Mouse (Mus musculus): Measurements from ENCODE around the gene Pcsk1n. TPM values are rescaled to one million over a fixed set of nuclear protein-coding genes. Genes with fewer than 3 reads are reported as not detected.

Pcsk1n gene
- not detected for total RNA-seq (2023)

DNA sequence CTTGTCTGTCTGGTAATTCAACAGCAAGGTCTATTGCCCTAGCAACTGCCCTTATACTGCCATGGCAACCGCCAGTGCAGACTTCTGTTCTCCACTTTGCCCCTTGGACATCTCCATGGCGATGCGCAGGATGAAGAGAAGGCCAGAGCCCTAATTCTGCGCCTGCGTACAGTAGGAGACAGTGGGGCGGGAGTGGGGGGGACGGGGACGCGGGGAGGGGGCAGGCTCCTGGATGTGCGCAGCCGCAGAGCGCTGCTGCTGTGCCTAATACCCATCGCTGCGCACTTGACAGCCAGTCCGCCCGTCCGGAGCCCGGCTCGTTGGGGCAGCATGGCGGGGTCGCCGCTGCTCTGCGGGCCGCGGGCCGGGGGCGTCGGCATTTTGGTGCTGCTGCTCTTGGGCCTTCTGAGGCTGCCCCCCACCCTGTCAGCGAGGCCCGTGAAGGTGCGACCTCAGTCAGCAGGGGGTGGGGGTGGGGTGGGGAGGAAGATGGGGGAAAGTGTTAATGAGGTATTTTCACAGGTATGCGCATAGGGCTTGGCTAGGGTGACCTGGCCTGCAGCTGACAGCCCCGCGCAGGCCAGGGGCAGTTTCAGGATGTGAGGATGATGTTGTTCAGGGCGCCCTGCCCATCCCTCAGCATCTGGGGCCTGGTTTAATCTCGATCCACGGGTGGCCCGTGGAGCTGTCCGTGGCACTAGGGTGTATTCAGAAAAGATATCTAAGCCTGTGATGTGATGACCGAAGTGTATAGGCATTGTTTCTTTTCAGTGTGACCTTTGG, at the start of gene Pcsk1n:
Gene Pcsk1n (plus strand): TSS at position 222 of the 783 bp plus-strand sequence.

DNA sequence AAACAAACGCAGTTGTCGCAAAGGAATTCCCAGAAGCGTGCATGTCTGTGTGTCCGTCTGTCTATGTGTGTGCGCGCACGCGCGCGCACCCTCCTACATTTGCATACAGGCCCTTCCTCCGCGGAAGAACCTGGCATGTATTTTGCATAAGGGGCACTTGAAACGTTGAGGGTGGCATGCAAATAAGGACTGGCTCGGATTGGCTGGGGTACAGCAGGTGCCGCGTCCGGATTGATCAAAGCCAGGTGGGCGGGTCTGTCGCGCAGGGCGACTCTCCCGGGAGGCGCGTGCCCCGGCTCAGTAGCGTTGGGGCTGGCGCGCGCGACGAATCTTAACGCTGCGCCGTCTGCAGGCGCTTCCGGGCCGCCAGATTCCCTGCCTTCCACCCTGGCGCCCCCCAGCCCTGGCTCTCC, 41.6 kb upstream of the Pcsk1n start, which contains the start of gene Pim2:
Gene Pim2 (plus strand): TSS at position 256 of the 413 bp plus-strand sequence.

DNA sequence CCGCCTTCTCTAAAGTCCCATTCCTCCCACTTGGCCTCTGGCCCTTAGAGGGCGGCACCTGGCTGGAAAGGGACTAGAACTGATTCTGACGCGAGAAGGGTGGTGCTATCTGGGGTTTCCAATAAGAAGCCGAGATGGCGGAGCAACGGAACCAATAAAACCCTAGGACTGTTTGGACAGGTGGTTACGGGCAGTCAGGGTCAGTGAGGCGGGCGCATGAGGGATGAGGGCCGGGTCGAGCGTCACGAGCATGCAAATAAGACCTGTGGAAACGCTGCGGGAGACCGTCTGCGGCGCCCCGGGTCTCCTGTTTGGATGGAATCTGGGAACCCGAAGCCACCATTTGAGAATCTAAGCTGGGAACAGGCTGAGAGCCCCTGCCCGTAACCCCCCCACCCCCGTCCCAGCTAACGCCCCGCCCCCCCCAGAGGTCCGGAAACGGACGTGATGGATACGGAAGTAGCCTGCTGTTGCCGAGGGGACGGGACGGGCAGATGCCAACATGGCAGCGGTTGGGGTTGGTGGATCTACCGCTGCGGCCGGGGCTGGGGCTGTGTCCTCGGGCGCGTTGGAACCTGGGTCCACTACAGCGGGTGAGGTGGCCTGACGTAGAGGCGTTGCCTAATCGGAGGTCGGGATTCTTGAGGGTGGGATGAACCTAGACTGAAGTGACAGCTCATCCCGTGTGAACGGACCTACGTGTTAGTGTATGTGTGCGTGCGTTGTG, 35.6 kb upstream of the Pcsk1n start, which contains the start of gene Slc35a2:
Gene Slc35a2 (plus strand): TSS at position 188 of the 727 bp plus-strand sequence.

DNA sequence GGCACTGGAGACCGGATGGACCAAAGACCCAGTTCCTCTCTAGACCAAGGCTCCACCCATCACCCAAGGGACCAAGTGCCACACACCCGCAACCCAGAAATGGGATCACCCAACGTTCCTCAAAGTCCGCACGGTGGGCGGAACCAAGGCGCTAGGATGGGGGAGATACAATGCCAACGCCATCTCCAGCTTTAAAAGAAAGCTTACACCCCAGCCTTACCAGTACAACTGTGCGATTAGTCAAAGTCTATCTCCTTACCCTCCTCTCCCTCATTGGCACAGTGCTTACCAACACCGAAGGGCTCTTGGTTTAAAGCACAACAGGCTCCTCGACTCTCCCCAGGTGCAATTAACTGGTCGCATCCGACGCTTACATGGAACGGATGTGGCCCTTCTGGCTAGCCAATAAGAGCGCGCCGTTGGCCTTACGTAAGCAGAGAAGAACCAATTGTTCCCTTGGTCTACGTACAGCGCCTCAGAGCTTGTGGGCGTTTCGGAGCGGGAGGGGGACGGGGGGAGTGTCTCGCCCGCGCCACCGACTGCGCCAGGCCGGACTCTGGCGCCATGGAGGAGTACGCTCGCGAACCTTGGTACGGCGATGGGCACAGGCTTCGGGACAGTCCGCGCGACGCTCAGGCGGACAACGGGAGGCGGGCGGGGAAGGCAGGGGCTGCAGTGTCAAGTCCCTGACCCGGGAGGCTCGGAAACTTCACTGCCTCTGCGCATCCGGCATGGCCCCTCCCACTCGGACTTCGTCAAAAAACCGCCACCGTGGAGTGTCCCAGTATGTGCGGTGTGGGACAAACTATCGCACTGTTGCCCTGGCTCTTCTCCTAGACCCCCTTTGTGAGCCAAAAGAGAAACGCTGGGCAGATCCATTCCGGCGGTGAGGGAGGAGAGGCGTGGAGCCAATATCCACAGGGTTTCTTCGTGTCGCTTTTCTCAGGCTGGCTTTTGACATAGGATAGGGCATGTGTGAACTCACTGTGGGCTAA, 20.4 kb upstream of the Pcsk1n start, which contains the start of the genes Pqbp1 and Timm17b:
Gene Pqbp1 (minus strand): TSS at position 390 of the 995 bp plus-strand sequence.
Gene Timm17b (plus strand): TSS at position 478 of the 995 bp plus-strand sequence.

DNA sequence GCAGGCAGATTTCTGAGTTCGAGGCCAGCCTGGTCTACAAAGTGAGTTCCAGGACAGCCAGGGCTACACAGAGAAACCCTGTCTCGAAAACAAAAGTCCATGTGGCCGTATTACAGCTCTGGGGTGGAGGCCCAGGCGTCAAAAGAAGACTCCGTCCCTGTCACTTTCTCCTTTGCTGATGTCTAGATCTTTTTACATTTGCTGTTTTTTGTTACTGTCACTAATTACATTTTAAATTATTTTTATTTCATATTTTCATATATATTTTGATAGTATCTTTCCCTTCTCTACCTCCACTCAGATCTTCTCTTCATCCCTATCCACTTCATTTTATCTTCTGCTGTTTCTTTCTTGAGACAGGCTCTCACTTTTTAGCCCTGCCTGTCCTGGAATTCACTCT, 11.9 kb upstream of the Pcsk1n start, which contains the start of gene Gm10491:
Gene Gm10491 (minus strand): TSS at position 101 of the 400 bp plus-strand sequence.

GRCm38 (mm10) chrX:7909242-7909641, 10.4 kb upstream of the Pcsk1n start, which contains the start of gene Gm10490:
TSS of gene Gm10490 (plus strand) at chrX:7909542.

GRCm38 (mm10) chrX:7928270-7928790, 8.7 kb downstream of the Pcsk1n start, which contains the start of gene Eras:
TSS of gene Eras (minus strand) at chrX:7928607.

DNA sequence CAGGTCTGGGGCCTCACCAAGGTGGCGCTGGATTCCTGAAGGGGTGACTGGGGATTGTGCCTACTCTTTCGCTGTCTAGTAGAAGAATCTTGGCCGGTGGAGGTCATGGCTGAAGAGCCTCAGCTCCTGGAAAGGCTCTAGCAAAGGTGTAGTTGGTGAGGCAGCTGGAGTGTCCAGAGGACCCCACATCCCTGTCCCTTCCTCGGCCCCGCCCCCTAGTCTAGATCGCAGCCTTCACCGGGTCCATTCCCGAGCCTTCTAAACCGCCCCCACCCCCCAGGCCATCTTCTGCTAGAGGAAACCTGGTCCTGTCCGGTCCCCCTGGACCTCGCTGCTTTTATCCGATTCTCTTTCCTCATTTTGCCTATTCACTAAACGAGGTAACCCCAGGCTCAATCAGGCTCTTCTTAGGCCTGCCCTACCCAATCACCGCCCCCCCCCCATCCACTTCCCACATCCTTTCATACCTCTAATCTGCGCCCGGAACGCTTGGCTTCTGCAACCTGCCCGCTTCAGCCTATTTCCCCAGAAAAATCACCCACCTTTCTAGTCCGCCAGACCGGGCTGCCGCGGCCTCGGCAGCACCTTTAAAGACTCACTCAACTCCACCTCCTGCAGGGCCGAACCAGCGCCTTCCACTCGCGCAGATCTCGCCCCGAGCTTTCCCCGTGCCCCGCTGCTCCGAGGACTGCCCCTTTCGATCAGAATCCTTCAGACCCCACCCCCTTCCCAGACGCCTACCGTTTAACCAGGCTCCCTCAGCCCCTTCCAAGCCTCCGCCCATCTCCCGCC, 27.7 kb downstream of the Pcsk1n start, which contains the start of gene Hdac6:
Gene Hdac6 (minus strand): TSS at position 782 of the 792 bp plus-strand sequence.

Other genes starting within 250 kb of the Pcsk1n start
- gene Plp2, start 248.4 kb upstream of the Pcsk1n start, total RNA-seq (2023) = 43.3 TPM
- gene Magix, start 238.6 kb upstream of the Pcsk1n start, total RNA-seq (2023) = not detected
- gene Gpkow, start 222.7 kb upstream of the Pcsk1n start, total RNA-seq (2023) = 49.5 TPM
- gene Wdr45, start 205.5 kb upstream of the Pcsk1n start, total RNA-seq (2023) = 111 TPM
- not detected for gene Gm45208, start 197.6 kb upstream of the Pcsk1n start, total RNA-seq (2023)
- 17.0 TPM for gene Praf2, start 191.4 kb upstream of the Pcsk1n start, total RNA-seq (2023)
- gene Ccdc120, start 168.9 kb upstream of the Pcsk1n start, total RNA-seq (2023) = not detected
- gene Tfe3, start 157.3 kb upstream of the Pcsk1n start, total RNA-seq (2023) = 22.2 TPM
- gene Gripap1, start 130.1 kb upstream of the Pcsk1n start, total RNA-seq (2023) = 175 TPM
- 0.80 TPM for gene Kcnd1, start 97.5 kb upstream of the Pcsk1n start, total RNA-seq (2023)
- 214 TPM for gene Otud5, start 78.5 kb upstream of the Pcsk1n start, total RNA-seq (2023)
- gene Pim2, start 41.6 kb upstream of the Pcsk1n start, total RNA-seq (2023) = 121 TPM
- gene Slc35a2, start 35.8 kb upstream of the Pcsk1n start, total RNA-seq (2023) = 38.3 TPM
- 68.3 TPM for gene Pqbp1, start 20.6 kb upstream of the Pcsk1n start, total RNA-seq (2023)
- gene Timm17b, start 20.5 kb upstream of the Pcsk1n start, total RNA-seq (2023) = 31.9 TPM
- gene Gm10491, start 12.0 kb upstream of the Pcsk1n start, total RNA-seq (2023) = not detected
- gene Gm10490, start 10.3 kb upstream of the Pcsk1n start, total RNA-seq (2023) = not detected
- gene Eras, start 8.8 kb downstream of the Pcsk1n start, total RNA-seq (2023) = not detected
- gene Hdac6, start 28.1 kb downstream of the Pcsk1n start, total RNA-seq (2023) = 11.2 TPM
- 0.61 TPM for gene Gata1, start 58.2 kb downstream of the Pcsk1n start, total RNA-seq (2023)
- gene Glod5, start 98.7 kb downstream of the Pcsk1n start, total RNA-seq (2023) = not detected
- 32.6 TPM for gene Suv39h1, start 154.9 kb downstream of the Pcsk1n start, total RNA-seq (2023)
- gene Was, start 170.7 kb downstream of the Pcsk1n start, total RNA-seq (2023) = 100 TPM
- gene Wdr13, start 213.1 kb downstream of the Pcsk1n start, total RNA-seq (2023) = 44.8 TPM
- gene Rbm3, start 226.1 kb downstream of the Pcsk1n start, total RNA-seq (2023) = 531 TPM